Mouse (Mus musculus) embryonic facial prominence, embryonic 15.5 days (tissue): Measurements from ENCODE around the gene Pdx1. TPM values are rescaled to one million over a fixed set of nuclear protein-coding genes. Genes with fewer than 3 reads are reported as not detected.

ENCODE experiments used
- ATAC-seq: fragments of 200-750 bp; cut with Nextera tagmentation; 2 replicates; pipeline ENCODE4 v1.8.0; 2017; ENCODE audit warnings: low read depth, moderate TSS enrichment; ENCODE audit not compliant: insufficient number of reproducible peaks, low FRiP score, low TSS enrichment
- H3K27ac ChIP-seq: fragments of 300-500 bp; sonication (generic); replicated peaks from 2 replicates; pipeline ENCODE4 v1.5.1; 2015; ENCODE audit warnings: mild to moderate bottlenecking, inconsistent platforms
- H3K27me3 ChIP-seq: fragments of 300-500 bp; sonication (generic); 2 replicates; pipeline ENCODE4 v1.6.1; 2015; ENCODE audit warnings: inconsistent platforms
- H3K36me3 ChIP-seq: fragments of 300-500 bp; sonication (generic); 2 replicates; pipeline ENCODE4 v1.6.1; 2015; ENCODE audit warnings: mild to moderate bottlenecking, inconsistent platforms
- H3K4me1 ChIP-seq: fragments of 300-500 bp; sonication (generic); 2 replicates; pipeline ENCODE4 v1.6.1; 2015; ENCODE audit warnings: inconsistent platforms
- H3K4me2 ChIP-seq: fragments of 300-500 bp; sonication (generic); replicated peaks from 2 replicates; pipeline ENCODE4 v1.6.1; 2015; ENCODE audit warnings: mild to moderate bottlenecking, inconsistent platforms
- H3K4me3 ChIP-seq: fragments of 300-500 bp; sonication (generic); replicated peaks from 2 replicates; pipeline ENCODE4 v1.5.1; 2015; ENCODE audit warnings: mild to moderate bottlenecking, inconsistent platforms
- H3K9ac ChIP-seq: fragments of 300-500 bp; sonication (generic); 2 replicates; pipeline ENCODE4 v1.6.1; 2015; ENCODE audit warnings: inconsistent platforms
- H3K9me3 ChIP-seq: fragments of 300-500 bp; sonication (generic); replicated peaks from 2 replicates; pipeline ENCODE4 v1.6.1; 2016; ENCODE audit warnings: inconsistent platforms
- WGBS: fragments of 180-500 bp; shearing (Covaris S2); methylation state at CpG from one replicate; pipeline ENCODE4 v1.1.7; 2015; 5-methylcytosine and 5-hydroxymethylcytosine counted together
- polyA plus RNA-seq: library from polyadenylated mRNA; unstranded; fragments of >200 nt; fragmentation: Nextera tagmentation; extraction: Ambion mirVana; gene quantifications from 2 replicates; pipeline ENCODE4 v1.2.1, GENCODE M21; 2015

Pdx1 gene
- polyA plus RNA-seq, 1 experiment from 2014 or later, result not detected

DNA sequence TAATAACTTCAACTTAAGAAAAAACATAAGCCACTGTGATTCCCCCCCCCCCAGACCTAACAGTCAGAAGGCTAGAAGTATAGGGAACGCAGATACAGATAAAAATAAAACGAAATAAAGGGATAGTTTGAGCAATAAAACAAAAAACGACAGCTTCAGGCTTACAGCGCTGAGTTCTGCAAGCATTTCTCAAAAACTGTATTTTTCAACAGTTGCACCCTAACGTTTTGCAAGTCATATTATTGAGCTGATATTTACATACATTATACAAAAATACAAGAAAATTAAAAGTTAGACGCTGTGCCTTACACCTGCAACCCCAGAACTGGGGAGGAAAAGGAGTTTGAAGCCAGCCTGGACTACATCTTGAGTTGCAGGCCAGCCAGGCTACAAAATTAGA, 388 bp upstream of the Pdx1 start:
- Histone ChIP-seq H3K9ac (no peak overlapping the region), H3K9me3 (no peaks in the 10 kb centered on the region), H3K27me3 (peaks cover 95% of the 10 kb centered on the region), H3K4me2 (no peak overlapping the region), H3K4me3 (no peak overlapping the region), H3K27ac (no peak overlapping the region), H3K4me1 (peaks cover 6% of the 10 kb centered on the region; the same call in 1 of the 2 replicates), H3K36me3 (no peaks in the 10 kb centered on the region)
- WGBS, result 5% methylated on average over 6 of the region's 6 CpGs
- ATAC-seq, result no peak

DNA sequence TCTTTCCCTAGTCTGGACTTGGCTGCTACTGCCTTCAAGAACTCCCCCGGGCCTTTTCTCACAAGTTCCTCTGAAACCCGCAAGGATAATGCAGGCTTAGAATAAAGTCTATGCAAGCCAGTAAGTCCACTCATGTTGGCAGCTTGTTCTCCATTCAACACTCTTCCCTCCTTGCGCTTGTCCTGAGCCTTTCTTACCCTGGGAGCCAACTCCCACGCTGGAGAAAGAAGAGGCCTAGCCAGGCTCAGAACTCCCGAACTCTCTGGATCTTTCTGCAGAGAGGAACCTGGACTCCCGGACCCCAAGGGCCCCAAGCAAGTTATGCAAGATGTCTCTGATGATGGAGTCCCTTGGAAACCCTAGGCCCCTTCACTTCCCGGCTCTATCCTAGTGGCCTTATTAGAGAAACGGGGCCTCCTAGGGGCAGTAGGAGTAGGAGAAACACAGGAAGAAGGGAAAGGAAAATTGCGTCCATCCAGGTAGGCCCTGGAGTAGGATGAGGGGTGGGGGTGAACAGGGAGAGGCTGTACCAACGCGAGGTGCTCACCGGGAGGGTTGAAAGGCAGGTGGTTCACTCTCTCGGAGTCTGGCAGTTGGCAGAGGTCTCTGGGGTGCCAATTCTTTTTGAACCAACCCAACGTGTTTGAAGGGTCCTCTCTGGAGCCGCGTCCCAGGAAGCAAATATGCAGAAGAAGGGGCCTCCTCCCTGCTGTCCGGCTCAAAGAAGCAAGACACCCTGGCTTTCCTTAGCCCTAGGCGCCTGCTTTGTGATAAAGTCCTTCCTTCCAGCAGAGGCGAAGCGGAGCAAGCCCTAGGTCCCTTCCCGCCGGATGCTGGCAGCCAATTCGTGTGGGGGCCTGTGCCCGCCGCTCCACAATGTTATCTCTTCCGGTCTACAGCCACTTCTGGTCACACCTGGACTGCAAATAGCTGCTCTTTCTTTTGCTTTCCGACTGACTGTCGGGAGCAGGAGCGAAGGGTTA, 1.2 kb downstream of the Pdx1 start:
- H3K9ac ChIP-seq, result no peak overlapping the region
- H3K36me3 ChIP-seq, result no peaks in the 10 kb centered on the region
- no peak overlapping the region for H3K27ac ChIP-seq
- H3K4me3 ChIP-seq, result no peak overlapping the region
- peaks cover 9% of the 10 kb centered on the region; the same call in 1 of the 2 replicates for H3K4me1 ChIP-seq
- peaks cover 97% of the 10 kb centered on the region for H3K27me3 ChIP-seq
- no peak for ATAC-seq
- H3K9me3 ChIP-seq, result no peaks in the 10 kb centered on the region
- 2% methylated on average over 29 of the region's 29 CpGs for WGBS
- no peak overlapping the region for H3K4me2 ChIP-seq

DNA sequence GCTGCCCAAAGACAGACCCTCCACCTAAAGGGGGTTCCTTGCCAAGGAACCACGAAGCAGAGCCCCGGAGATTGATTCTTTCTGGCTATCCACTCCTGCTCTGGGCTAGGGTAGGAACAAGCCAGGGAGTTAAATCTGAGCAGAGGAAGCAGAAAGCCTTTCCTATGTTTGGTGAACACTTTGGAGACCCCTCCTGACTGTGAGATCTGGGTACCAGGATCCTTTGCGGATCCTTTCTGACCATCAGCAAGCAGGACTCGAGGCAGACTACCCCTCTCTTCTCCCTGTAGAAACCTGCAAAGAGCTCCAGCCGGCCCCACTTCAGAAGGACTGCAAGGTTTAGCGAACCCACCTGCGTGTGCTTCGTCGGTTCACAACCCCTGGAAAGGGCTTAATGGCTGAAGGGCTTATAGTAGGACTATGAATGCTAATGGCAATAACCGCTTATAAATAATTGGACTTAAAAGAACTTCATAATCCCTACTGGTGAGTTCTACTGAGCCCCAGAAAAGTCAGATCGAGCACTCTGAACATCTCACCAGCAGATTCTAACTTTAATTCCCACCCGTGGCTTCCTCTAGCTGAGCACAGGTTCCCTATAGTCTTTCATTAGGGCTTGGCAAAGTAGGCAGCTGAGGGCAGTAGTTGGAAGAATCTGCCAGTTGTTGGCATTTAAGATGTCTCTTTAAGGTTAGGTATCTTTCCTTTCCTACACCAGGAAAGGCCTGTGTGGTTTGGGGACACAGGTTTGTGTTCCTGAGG, 2.5 kb downstream of the Pdx1 start:
- no peak overlapping the region for H3K9ac ChIP-seq
- no peak for ATAC-seq
- no peak overlapping the region for H3K27ac ChIP-seq
- H3K4me2 ChIP-seq, result no peak overlapping the region
- no peaks in the 10 kb centered on the region for H3K36me3 ChIP-seq
- peaks cover 98% of the 10 kb centered on the region for H3K27me3 ChIP-seq
- no peak overlapping the region for H3K4me3 ChIP-seq
- H3K4me1 ChIP-seq, result peaks cover 9% of the 10 kb centered on the region; the same call in 1 of the 2 replicates
- 8% methylated on average over 12 of the region's 12 CpGs for WGBS
- no peaks in the 10 kb centered on the region for H3K9me3 ChIP-seq

DNA sequence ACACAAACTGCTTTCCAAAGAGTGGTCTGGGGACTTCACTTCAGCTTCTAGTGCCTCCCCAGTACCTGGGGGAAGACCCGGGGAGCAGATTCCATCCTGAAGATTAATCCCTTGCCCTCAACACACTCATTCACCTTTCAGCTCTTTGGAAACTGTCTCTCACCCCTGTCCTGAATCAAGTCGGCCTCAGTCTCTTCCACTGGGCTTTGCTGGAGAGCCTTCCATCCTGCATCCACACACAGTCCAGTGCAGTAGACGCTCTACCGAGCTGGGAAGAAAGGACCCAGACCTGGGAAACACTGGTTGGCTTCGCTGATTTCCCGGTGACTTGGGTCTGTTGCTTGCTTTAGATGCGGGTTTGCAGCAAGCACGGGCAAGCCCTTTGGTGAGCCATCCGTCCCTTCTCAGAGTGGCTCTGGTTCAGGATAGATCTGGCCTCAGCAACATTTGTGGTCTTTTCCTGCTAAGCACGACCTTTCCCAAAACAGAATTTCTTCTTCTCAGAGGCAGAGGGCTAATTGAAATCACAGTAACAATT, 3.1 kb downstream of the Pdx1 start:
- H3K36me3 ChIP-seq, result no peaks in the 10 kb centered on the region
- no peaks in the 10 kb centered on the region for H3K9me3 ChIP-seq
- ATAC-seq, result no peak
- peaks cover 9% of the 10 kb centered on the region; the same call in 1 of the 2 replicates for H3K4me1 ChIP-seq
- H3K27ac ChIP-seq, result no peak overlapping the region
- H3K27me3 ChIP-seq, result peaks cover 98% of the 10 kb centered on the region
- H3K9ac ChIP-seq, result no peak overlapping the region
- H3K4me3 ChIP-seq, result no peak overlapping the region
- no peak overlapping the region for H3K4me2 ChIP-seq
- WGBS, result 1% methylated on average over 10 of the region's 10 CpGs

DNA sequence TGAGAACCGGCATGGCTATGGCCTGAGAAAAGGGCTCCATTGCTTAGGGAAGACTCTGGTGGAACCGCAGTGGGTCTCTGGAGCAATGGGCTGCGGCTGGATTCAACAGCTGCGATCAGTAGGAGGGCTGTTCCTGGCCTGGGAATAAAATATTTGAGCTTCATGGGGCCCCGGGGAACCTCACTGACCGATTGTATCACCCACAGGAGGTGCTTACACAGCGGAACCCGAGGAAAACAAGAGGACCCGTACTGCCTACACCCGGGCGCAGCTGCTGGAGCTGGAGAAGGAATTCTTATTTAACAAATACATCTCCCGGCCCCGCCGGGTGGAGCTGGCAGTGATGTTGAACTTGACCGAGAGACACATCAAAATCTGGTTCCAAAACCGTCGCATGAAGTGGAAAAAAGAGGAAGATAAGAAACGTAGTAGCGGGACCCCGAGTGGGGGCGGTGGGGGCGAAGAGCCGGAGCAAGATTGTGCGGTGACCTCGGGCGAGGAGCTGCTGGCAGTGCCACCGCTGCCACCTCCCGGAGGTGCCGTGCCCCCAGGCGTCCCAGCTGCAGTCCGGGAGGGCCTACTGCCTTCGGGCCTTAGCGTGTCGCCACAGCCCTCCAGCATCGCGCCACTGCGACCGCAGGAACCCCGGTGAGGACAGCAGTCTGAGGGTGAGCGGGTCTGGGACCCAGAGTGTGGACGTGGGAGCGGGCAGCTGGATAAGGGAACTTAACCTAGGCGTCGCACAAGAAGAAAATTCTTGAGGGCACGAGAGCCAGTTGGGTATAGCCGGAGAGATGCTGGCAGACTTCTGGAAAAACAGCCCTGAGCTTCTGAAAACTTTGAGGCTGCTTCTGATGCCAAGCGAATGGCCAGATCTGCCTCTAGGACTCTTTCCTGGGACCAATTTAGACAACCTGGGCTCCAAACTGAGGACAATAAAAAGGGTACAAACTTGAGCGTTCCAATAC, 4.7 kb downstream of the Pdx1 start:
- no peak overlapping the region for H3K9ac ChIP-seq
- H3K9me3 ChIP-seq, result no peaks in the 10 kb centered on the region
- 1% methylated on average over 48 of the region's 48 CpGs for WGBS
- no peaks in the 10 kb centered on the region for H3K36me3 ChIP-seq
- peaks cover 96% of the 10 kb centered on the region for H3K27me3 ChIP-seq
- H3K4me1 ChIP-seq, result peaks cover 9% of the 10 kb centered on the region; the same call in 1 of the 2 replicates
- H3K4me3 ChIP-seq, result no peak overlapping the region
- no peak overlapping the region for H3K27ac ChIP-seq
- no peak overlapping the region for H3K4me2 ChIP-seq
- no peak for ATAC-seq

DNA sequence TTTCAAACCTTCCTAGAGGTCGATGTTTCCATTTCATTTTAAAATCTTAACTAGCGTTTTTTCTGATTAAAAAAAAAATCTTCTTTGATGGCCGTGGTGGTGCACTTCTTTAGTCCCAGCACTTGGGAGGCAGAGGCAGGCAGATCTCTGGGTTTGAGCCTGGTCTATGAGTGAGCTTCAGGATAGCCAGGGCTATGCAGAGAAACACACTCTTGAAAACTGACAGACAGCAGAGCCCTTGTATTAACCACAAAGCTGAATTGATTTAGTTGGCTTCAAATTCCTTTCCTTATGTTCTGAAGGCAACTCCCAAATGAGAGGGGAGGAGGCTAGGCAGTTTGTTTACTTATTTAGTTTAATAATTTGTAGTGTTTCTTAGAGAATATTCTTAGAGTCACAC, 6.0 kb downstream of the Pdx1 start:
- no peak overlapping the region for H3K27ac ChIP-seq
- 15% methylated on average over 3 of the region's 3 CpGs for WGBS
- ATAC-seq, result no peak
- H3K27me3 ChIP-seq, result peaks cover 95% of the 10 kb centered on the region
- no peak overlapping the region for H3K9ac ChIP-seq
- H3K4me1 ChIP-seq, result 0 out of 2 replicates have a peak, but pooled peaks cover 2% of the 10 kb centered on the region
- H3K9me3 ChIP-seq, result no peaks in the 10 kb centered on the region
- no peak overlapping the region for H3K4me3 ChIP-seq
- H3K4me2 ChIP-seq, result no peak overlapping the region
- no peaks in the 10 kb centered on the region for H3K36me3 ChIP-seq

DNA sequence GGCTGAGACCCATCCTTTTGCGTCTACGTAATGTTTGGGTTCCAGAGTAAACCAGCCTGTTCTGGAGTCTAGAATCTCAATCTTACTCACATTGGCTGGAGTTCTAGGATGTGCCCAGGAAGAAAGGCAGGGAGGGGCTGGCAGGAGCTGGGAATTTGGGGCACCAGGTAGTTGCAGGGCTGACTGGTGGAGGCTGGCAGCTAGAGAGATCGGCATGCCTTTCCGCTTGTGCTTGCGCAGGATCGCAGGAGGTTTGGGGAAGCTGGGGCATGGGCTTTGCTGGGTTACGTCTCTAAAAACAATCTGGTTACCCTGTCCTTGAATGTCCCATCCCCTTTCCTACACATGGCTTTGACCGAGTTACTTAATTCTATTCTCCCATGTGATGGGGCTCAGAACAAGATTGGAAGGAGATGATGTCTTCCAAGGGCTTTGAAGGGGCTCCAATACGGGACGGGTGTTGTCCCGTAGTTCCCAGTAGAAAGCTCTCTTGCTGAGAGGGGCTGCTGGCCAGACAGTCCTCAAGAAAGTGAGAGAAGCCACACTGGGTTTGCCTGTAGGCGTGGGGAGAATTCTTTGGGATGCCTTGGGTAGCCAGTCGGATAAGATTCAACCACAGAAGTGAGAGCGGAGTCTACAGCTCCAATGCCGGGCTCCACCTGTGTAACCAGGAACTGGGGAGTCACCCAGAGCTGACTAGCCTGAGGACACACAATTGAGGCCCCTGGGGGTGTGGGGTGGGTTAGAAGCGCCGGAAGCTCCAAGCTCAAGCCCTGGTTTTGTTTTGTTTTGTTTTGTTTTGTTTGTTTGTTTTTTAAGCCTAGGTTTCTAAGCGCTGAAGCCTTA, 7.2 kb downstream of the Pdx1 start:
- no peak overlapping the region for H3K27ac ChIP-seq
- H3K4me3 ChIP-seq, result no peak overlapping the region
- no peaks in the 10 kb centered on the region for H3K9me3 ChIP-seq
- H3K27me3 ChIP-seq, result peaks cover 94% of the 10 kb centered on the region
- no peaks in the 10 kb centered on the region for H3K36me3 ChIP-seq
- H3K4me1 ChIP-seq, result 0 out of 2 replicates have a peak, but pooled peaks cover 2% of the 10 kb centered on the region
- H3K4me2 ChIP-seq, result no peak overlapping the region
- H3K9ac ChIP-seq, result no peak overlapping the region
- no peak for ATAC-seq
- 2% methylated on average over 18 of the region's 18 CpGs for WGBS

DNA sequence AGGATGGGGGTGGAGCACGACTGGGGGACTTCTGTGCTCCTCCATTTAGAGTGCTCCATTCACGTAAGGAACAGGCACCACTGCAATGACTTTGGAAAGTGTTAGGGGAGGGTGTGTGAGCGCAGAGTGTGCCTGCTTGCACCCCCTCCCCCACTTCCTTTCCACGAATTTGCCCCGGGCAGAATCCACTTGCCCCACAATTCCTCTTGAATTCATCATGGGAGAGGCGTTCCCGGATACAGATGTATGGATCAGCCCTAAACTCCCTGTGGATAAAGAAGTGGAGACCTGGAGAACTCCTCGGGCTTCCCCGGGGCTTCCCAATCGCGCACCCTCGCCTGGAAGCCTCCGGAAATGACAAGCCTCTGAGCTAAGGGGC, 7.8 kb downstream of the Pdx1 start:
- ATAC-seq, result no peak
- H3K27ac ChIP-seq, result no peak overlapping the region
- no peak overlapping the region for H3K9ac ChIP-seq
- WGBS, result under 1% methylated on average over 13 of the region's 13 CpGs
- H3K4me3 ChIP-seq, result no peak overlapping the region
- H3K4me2 ChIP-seq, result no peak overlapping the region
- peaks cover 92% of the 10 kb centered on the region for H3K27me3 ChIP-seq
- no peaks in the 10 kb centered on the region for H3K36me3 ChIP-seq
- 0 out of 2 replicates have a peak, but pooled peaks cover 2% of the 10 kb centered on the region for H3K4me1 ChIP-seq
- H3K9me3 ChIP-seq, result no peaks in the 10 kb centered on the region

DNA sequence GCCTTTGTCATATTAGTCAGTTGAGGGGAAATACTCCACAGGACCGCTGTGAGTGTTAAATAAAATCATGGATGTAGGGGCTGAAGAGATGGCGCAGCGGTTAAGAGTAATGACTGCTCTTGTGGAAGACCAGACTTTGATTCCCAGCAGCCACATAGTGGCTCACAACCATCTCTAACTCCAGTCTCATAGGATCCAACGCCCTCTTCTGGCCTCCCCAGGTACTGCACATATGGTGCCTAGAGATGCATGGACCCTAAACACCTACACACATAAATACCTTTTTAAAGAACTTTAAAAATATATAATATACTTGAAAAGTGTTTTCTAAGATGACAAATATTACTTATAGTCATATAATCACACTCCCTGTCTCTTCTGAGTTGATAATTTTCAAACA, 14.6 kb downstream of the Pdx1 start:
- H3K27ac ChIP-seq, result no peak overlapping the region
- no peak overlapping the region for H3K9ac ChIP-seq
- no peak overlapping the region for H3K4me3 ChIP-seq
- no peak overlapping the region for H3K4me2 ChIP-seq
- ATAC-seq, result no peak
- peaks cover 40% of the 10 kb centered on the region for H3K27me3 ChIP-seq
- no peaks in the 10 kb centered on the region for H3K9me3 ChIP-seq
- no peaks in the 10 kb centered on the region for H3K4me1 ChIP-seq
- H3K36me3 ChIP-seq, result no peaks in the 10 kb centered on the region
- 73% methylated on average over 4 of the region's 4 CpGs for WGBS
